Mouse (Mus musculus): Measurements from ENCODE around the gene Fam90a1a.

Fam90a1a gene

GRCm38 (mm10) chr8:22013034-22013707 is 54.7 kb downstream of the Fam90a1a start:
- ATAC-seq (ENCODE audit: insufficient number of reproducible peaks, low FRiP score, low TSS enrichment), result no peak

All from cerebellum, adult (tissue).